Mouse (Mus musculus): ENCODE measurements around the gene Col19a1. TPM values are rescaled to one million over a fixed set of nuclear protein-coding genes. Genes with fewer than 3 reads are reported as not detected.

The Col19a1 gene
- polyA plus RNA-seq, 1 experiment from 2014 or later: 0.05 TPM

- no peaks in the 10 kb centered on the region for H3K4me1 ChIP-seq (ENCODE audit: control insufficient read depth, insufficient read depth, low read length)
- H3K4me2 ChIP-seq: no peak overlapping the region
- H3K9me3 ChIP-seq (ENCODE audit: control insufficient read depth, low read length): no peaks in the 10 kb centered on the region
- 83% methylated on average over 4 of the region's 4 CpGs for WGBS
- no peak overlapping the region for H3K27ac ChIP-seq (ENCODE audit: low read depth, low read length)
- H3K9ac ChIP-seq (ENCODE audit: low read length): no peak overlapping the region
- H3K36me3 ChIP-seq (ENCODE audit: control insufficient read depth, insufficient read depth, low read length): no peaks in the 10 kb centered on the region
- no peak overlapping the region for H3K4me3 ChIP-seq (ENCODE audit: low read depth, low read length)
- no peak for DNase-seq (ENCODE audit: low spot score, missing footprints)
- ATAC-seq (ENCODE audit: low FRiP score): no peak
- H3K27me3 ChIP-seq (ENCODE audit: control insufficient read depth, insufficient read depth, low read length): no peaks in the 10 kb centered on the region
Observed at GRCm38 (mm10) chr1:24495400-24495799, 91.9 kb downstream of the Col19a1 start.

GRCm38 (mm10) chr1:24484161-24484560 is 103.1 kb downstream of the Col19a1 start:
- H3K4me1 ChIP-seq (ENCODE audit: control insufficient read depth, insufficient read depth, low read length): no peaks in the 10 kb centered on the region
- no peak for ATAC-seq (ENCODE audit: low FRiP score)
- WGBS: 87% methylated on average over 5 of the region's 5 CpGs
- H3K9me3 ChIP-seq (ENCODE audit: control insufficient read depth, low read length): no peaks in the 10 kb centered on the region
- no peak overlapping the region for H3K4me2 ChIP-seq
- DNase-seq (ENCODE audit: low spot score, missing footprints): no peak
- no peaks in the 10 kb centered on the region for H3K36me3 ChIP-seq (ENCODE audit: control insufficient read depth, insufficient read depth, low read length)
- H3K27ac ChIP-seq (ENCODE audit: low read depth, low read length): no peak overlapping the region
- no peak overlapping the region for H3K4me3 ChIP-seq (ENCODE audit: low read depth, low read length)
- H3K9ac ChIP-seq (ENCODE audit: low read length): no peak overlapping the region
- no peaks in the 10 kb centered on the region for H3K27me3 ChIP-seq (ENCODE audit: control insufficient read depth, insufficient read depth, low read length)

DNA sequence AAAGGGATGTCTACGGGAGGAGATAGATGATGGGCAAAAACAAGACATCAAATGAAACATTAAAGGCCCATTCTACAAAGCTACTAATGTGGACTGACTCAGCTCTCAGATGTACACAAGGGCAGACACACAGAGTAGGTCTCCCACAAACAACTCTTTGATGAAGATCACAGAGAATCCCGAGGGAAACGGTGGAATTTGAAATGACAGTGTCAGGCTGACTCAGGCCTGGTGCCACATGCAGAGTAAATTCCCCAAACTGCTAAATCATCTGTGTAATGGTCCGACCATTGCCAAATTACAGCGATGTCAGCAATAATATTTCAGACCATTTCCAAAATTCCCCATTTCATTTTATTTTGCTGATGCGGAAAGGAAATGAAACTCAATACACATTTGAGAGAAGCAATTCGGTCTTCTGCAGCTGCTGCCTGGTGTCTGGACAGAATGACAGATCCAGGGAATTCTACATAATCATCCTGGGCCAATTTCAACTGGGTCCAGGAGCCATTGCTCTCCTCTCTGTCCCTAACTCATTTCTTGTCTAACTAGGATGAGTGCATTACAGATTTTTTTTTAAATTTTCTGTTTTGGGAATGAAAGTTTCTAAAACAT is 116.1 kb downstream of the Col19a1 start:
- no peaks in the 10 kb centered on the region for H3K27me3 ChIP-seq (ENCODE audit: control insufficient read depth, insufficient read depth, low read length)
- no peak overlapping the region for H3K4me3 ChIP-seq (ENCODE audit: low read depth, low read length)
- 89% methylated on average over 7 of the region's 7 CpGs for WGBS
- no peak overlapping the region for H3K4me2 ChIP-seq
- ATAC-seq (ENCODE audit: low FRiP score): no peak
- no peaks in the 10 kb centered on the region for H3K9me3 ChIP-seq (ENCODE audit: control insufficient read depth, low read length)
- H3K36me3 ChIP-seq (ENCODE audit: control insufficient read depth, insufficient read depth, low read length): no peaks in the 10 kb centered on the region
- no peaks in the 10 kb centered on the region for H3K4me1 ChIP-seq (ENCODE audit: control insufficient read depth, insufficient read depth, low read length)
- no peak overlapping the region for H3K27ac ChIP-seq (ENCODE audit: low read depth, low read length)
- no peak overlapping the region for H3K9ac ChIP-seq (ENCODE audit: low read length)
- no peak for DNase-seq (ENCODE audit: low spot score, missing footprints)

- ATAC-seq (ENCODE audit: low FRiP score) (no peak), DNase-seq (ENCODE audit: low spot score, missing footprints) (no peak)
- H3K4me2 ChIP-seq: no peak overlapping the region
- H3K27ac ChIP-seq (ENCODE audit: low read depth, low read length): no peak overlapping the region
- no peak overlapping the region for H3K4me3 ChIP-seq (ENCODE audit: low read depth, low read length)
- no peaks in the 10 kb centered on the region for H3K27me3 ChIP-seq (ENCODE audit: control insufficient read depth, insufficient read depth, low read length)
- no peaks in the 10 kb centered on the region for H3K9me3 ChIP-seq (ENCODE audit: control insufficient read depth, low read length)
- H3K4me1 ChIP-seq (ENCODE audit: control insufficient read depth, insufficient read depth, low read length): no peaks in the 10 kb centered on the region
- no peak overlapping the region for H3K9ac ChIP-seq (ENCODE audit: low read length)
- 90% methylated on average over 5 of the region's 5 CpGs for WGBS
- no peaks in the 10 kb centered on the region for H3K36me3 ChIP-seq (ENCODE audit: control insufficient read depth, insufficient read depth, low read length)
Observed at GRCm38 (mm10) chr1:24470633-24471032, 116.6 kb downstream of the Col19a1 start.

DNA sequence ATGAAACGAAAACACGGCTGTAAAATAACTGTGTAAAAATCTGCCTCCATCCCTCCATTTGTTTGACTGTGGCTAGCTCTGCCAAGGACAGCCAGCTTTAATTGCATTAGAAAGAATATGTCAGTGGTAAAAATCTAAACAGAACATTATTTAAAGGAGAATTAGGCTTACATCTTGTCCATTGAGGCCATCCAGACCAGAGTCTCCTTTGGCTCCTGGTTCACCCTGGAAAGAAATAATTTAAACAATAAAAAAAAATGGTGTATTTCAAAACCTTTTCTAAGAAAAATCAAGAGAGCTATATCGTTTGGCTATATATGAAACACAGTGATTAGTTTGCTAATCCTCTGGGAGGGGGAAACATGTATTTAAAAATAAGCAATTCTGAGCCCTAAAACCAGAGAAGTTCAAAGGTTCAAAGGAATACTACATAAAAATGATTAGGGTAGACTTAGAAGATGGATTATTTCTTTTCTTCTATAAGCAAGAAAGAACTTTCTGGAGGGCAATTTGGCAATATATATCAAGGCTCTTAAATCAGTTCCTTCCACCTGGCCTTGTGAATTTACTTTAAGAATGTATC is 125.9 kb downstream of the Col19a1 start:
- no peak overlapping the region for H3K9ac ChIP-seq (ENCODE audit: low read length)
- no peaks in the 10 kb centered on the region for H3K27me3 ChIP-seq (ENCODE audit: control insufficient read depth, insufficient read depth, low read length)
- H3K27ac ChIP-seq (ENCODE audit: low read depth, low read length): no peak overlapping the region
- DNase-seq (ENCODE audit: low spot score, missing footprints): no peak
- no peak overlapping the region for H3K4me2 ChIP-seq
- H3K4me1 ChIP-seq (ENCODE audit: control insufficient read depth, insufficient read depth, low read length): no peaks in the 10 kb centered on the region
- no peak for ATAC-seq (ENCODE audit: low FRiP score)
- WGBS: 78% methylated on average over 3 of the region's 3 CpGs
- H3K9me3 ChIP-seq (ENCODE audit: control insufficient read depth, low read length): no peaks in the 10 kb centered on the region
- no peak overlapping the region for H3K4me3 ChIP-seq (ENCODE audit: low read depth, low read length)
- H3K36me3 ChIP-seq (ENCODE audit: control insufficient read depth, insufficient read depth, low read length): no peaks in the 10 kb centered on the region

DNA sequence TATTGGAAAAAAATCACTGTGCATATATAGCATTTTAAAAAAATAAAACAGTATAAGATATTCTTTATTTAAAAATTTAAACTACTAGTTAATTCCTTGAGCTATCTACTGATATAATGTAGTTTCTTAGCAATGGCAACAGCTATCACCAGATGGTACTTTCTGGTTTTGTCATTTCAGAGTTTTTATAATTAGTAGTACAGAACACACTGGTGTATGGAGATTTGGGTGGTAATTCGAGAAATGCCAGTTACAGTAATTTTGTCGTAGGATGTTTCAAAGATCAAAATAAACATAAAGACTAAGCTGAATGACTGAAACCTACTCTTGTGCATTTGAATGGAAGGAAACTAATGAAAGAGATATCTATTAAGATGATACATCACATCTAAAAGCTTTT is 129.3 kb downstream of the Col19a1 start:
- Histone ChIP-seq H3K9ac (ENCODE audit: low read length) (no peak overlapping the region), H3K27me3 (ENCODE audit: control insufficient read depth, insufficient read depth, low read length) (no peaks in the 10 kb centered on the region), H3K27ac (ENCODE audit: low read depth, low read length) (no peak overlapping the region), H3K36me3 (ENCODE audit: control insufficient read depth, insufficient read depth, low read length) (no peaks in the 10 kb centered on the region), H3K4me1 (ENCODE audit: control insufficient read depth, insufficient read depth, low read length) (no peaks in the 10 kb centered on the region; the same call in 1 of the 2 replicates), H3K9me3 (ENCODE audit: control insufficient read depth, low read length) (no peaks in the 10 kb centered on the region), H3K4me2 (no peak overlapping the region), H3K4me3 (ENCODE audit: low read depth, low read length) (no peak overlapping the region)
- no peak for DNase-seq (ENCODE audit: low spot score, missing footprints)
- no peak for ATAC-seq (ENCODE audit: low FRiP score)
- 88% methylated on average over 2 of the region's 2 CpGs for WGBS

GRCm38 (mm10) chr1:24452572-24453269 is 134.6 kb downstream of the Col19a1 start:
- ATAC-seq (ENCODE audit: low FRiP score) (peak; percentile 77; the same call in 1 of the 2 replicates), DNase-seq (ENCODE audit: low spot score, missing footprints) (peak; percentile 86)
- WGBS: 50% methylated on average over 10 of the region's 10 CpGs
- Histone ChIP-seq H3K9me3 (ENCODE audit: control insufficient read depth, low read length) (no peaks in the 10 kb centered on the region), H3K36me3 (ENCODE audit: control insufficient read depth, insufficient read depth, low read length) (no peaks in the 10 kb centered on the region), H3K27ac (ENCODE audit: low read depth, low read length) (no peak overlapping the region), H3K4me2 (no peak overlapping the region), H3K4me3 (ENCODE audit: low read depth, low read length) (no peak overlapping the region), H3K9ac (ENCODE audit: low read length) (no peak overlapping the region), H3K27me3 (ENCODE audit: control insufficient read depth, insufficient read depth, low read length) (no peaks in the 10 kb centered on the region), H3K4me1 (ENCODE audit: control insufficient read depth, insufficient read depth, low read length) (no peaks in the 10 kb centered on the region; the same call in 1 of the 2 replicates)

- no peak overlapping the region for H3K4me2 ChIP-seq
- WGBS: 71% methylated on average over 7 of the region's 7 CpGs
- no peaks in the 10 kb centered on the region for H3K36me3 ChIP-seq (ENCODE audit: control insufficient read depth, insufficient read depth, low read length)
- 0 out of 2 replicates have a peak, but pooled peaks have one; percentile 19 for ATAC-seq (ENCODE audit: low FRiP score)
- H3K4me3 ChIP-seq (ENCODE audit: low read depth, low read length): no peak overlapping the region
- H3K27ac ChIP-seq (ENCODE audit: low read depth, low read length): no peak overlapping the region
- no peak for DNase-seq (ENCODE audit: low spot score, missing footprints)
- H3K9me3 ChIP-seq (ENCODE audit: control insufficient read depth, low read length): no peaks in the 10 kb centered on the region
- no peaks in the 10 kb centered on the region for H3K27me3 ChIP-seq (ENCODE audit: control insufficient read depth, insufficient read depth, low read length)
- no peaks in the 10 kb centered on the region; the same call in 1 of the 2 replicates for H3K4me1 ChIP-seq (ENCODE audit: control insufficient read depth, insufficient read depth, low read length)
- no peak overlapping the region for H3K9ac ChIP-seq (ENCODE audit: low read length)
Observed at GRCm38 (mm10) chr1:24452159-24452558, 135.1 kb downstream of the Col19a1 start.

DNA sequence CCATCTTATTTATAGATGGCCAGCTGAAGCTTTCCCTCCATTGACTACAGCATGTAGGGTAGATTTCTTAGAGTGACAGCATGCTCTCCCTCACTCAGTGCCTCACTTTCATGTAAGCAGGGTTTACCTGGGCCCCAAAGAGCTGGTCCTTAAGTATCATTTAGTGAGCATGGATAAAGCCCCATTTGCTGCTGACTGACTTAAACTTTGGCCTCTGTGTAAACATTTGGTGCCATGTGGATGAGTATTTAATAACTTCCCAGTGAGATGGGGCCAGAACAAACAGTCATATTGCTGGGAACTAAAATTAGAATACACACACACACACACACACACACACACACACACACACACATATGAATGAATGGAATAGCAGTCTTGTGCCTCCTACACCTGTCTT is 149.8 kb downstream of the Col19a1 start:
- no peaks in the 10 kb centered on the region for H3K9me3 ChIP-seq (ENCODE audit: control insufficient read depth, low read length)
- H3K4me1 ChIP-seq (ENCODE audit: control insufficient read depth, insufficient read depth, low read length): no peaks in the 10 kb centered on the region
- no peak for DNase-seq (ENCODE audit: low spot score, missing footprints)
- H3K4me2 ChIP-seq: no peak overlapping the region
- no peak for ATAC-seq (ENCODE audit: low FRiP score)
- H3K9ac ChIP-seq (ENCODE audit: low read length): no peak overlapping the region
- H3K27ac ChIP-seq (ENCODE audit: low read depth, low read length): no peak overlapping the region
- H3K27me3 ChIP-seq (ENCODE audit: control insufficient read depth, insufficient read depth, low read length): no peaks in the 10 kb centered on the region
- H3K4me3 ChIP-seq (ENCODE audit: low read depth, low read length): no peak overlapping the region
- no peaks in the 10 kb centered on the region for H3K36me3 ChIP-seq (ENCODE audit: control insufficient read depth, insufficient read depth, low read length)

Measured in midbrain, embryonic 11.5 days (tissue).